Mouse (Mus musculus): ENCODE data around the gene Gm10959.
"Not testable (repeated sequence)": the region's sequence is repeated elsewhere in the genome, so short reads cannot be mapped to it uniquely, and the experiment has no call there.

The Gm10959 gene

GRCm38 (mm10) chr3:122919260-122919659 lies at the start of gene Gm10959:
TSS of gene Gm10959 (minus strand) at chr3:122919360.
- DNase-seq, result no peak

GRCm38 (mm10) chr3:122968391-122968790 lies 49.2 kb upstream of the Gm10959 start:
- no peak for DNase-seq

DNA sequence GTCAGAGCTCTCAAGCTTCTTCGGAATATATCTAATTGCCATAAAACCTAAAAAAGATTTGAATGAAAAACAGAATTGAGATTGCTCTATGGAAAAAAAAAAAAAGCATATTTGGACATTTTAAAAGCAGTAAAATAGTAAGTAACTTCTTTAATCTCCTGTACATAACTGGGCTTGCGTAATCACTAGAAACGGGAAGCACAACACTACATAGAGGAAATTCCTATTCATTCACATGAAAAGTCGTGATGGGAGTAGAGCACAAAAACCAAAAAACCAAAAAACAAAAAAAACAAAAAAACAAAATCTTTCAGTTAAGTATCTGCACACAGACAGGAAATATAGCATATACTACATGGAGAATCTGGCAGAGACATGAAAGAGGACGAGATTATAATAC lies 45.1 kb upstream of the Gm10959 start:
- no peak for DNase-seq

DNA sequence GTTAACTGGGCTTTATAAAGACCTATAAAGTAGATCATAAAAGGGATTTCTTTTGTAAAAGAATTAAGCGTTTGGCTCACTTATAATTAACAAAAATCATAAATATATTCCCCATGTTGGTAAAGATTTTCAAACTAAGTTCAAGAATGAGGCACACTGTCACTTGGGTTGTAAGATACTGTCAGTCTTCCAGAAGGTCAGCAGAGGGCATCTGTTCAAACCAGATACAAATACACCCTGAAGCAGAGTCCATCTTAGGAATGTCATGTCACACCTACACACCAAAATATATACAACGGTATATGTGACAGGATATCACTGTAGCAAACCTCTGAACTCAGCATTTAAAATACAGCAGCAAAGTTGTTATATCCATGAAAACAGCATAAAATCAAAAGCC lies 31.0 kb upstream of the Gm10959 start:
- no peak for DNase-seq

GRCm38 (mm10) chr3:122943387-122943890 lies 24.3 kb upstream of the Gm10959 start:
- no peak for DNase-seq

GRCm38 (mm10) chr3:122939215-122939614 lies 20.1 kb upstream of the Gm10959 start:
- no peak for DNase-seq

- DNase-seq, result not testable (repeated sequence)
Observed at GRCm38 (mm10) chr3:122937176-122937575, 18.0 kb upstream of the Gm10959 start.

- no peak for DNase-seq
Observed at GRCm38 (mm10) chr3:122932466-122932865, 13.3 kb upstream of the Gm10959 start.

- DNase-seq, result no peak
Observed at GRCm38 (mm10) chr3:122929723-122930122, 10.6 kb upstream of the Gm10959 start.

DNA sequence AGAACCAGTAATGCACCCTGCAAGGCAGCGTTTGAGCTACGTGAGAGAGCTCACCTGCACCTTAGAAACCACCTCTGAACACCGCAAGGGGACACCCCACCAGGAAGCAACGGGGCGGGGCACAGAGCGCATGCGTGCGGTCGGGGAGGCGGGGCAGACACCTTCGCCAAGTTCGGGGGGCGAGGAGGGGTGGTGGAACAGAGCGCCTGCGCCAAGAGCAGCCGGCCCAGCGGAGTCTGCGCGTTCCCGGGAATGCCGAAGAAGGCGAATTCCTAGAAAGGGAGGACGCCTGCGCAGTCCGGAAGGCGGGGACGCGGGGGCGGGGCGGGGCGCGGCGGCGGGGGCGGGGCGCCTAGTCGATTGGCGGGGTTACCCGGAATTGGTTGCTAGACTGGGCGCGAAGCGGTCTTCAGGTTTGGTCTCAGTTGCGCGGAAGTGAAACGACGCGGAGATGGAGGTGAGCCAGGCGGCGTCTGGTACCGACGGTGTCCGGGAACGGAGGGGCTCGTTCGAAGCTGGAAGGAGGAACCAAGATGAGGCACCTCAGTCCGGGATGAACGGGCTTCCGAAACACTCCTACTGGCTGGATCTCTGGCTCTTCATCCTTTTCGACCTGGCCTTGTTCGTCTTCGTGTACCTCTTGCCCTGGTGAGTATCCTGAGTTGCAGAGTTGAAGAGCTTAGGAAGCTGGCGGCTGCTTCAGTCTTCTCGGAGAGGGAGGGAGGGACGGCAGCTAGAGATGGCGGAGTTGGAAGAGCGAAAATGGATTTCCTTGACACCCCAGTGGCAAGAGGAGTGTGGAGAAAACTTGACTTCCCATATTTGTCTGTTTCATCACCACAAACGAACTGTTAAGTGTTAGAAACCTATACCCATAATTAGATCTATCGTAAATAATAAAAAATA lies 5.1 kb upstream of the Gm10959 start, which contains the start of gene 1810037I17Rik:
Gene 1810037I17Rik (plus strand): TSS at position 195 of the 906 bp plus-strand sequence.
- DNase-seq, result peak; percentile 96

DNA sequence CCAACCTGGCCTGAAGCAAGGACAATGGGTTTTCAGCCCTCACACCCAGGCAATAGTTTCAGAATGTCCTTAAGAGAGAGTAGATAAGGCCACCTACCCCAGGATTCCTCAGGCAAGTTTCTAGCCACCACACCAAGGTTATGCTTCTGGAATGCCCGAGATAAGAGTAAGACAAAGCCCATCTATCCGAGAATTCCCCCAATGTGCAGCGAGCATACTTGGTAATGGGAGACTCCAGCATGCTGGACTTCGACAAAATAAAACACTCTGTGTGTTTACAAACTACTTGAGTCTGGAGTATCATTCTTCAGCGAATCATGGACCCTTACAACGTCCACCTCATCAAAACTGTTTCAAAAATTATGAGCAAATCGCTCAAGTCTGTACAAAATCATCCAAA lies 4.0 kb upstream of the Gm10959 start:
- DNase-seq, result no peak

GRCm38 (mm10) chr3:122921676-122922527 lies 2.7 kb upstream of the Gm10959 start:
- no peak for DNase-seq

GRCm38 (mm10) chr3:122920572-122921435 lies 1.6 kb upstream of the Gm10959 start:
- no peak for DNase-seq

DNA sequence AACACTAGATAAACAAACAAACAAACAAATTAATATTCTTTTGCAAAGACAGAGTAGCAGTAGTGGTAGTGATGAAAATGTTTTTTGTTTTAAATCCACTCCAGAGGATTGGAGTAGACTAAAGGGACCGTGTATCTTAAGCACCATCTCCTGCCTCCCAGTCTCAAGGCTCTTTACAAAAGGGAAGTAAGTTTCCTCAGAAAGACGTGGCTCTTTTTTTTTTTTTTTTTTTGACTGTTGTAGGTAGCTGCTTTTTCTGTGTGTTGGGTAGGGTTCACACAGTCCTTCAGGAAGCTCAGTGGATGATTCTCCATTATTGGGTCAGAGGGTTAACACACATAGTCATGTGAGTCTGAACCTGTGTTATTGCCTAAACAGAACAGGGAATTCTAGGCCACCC lies 488 bp downstream of the Gm10959 start:
- no peak for DNase-seq

DNA sequence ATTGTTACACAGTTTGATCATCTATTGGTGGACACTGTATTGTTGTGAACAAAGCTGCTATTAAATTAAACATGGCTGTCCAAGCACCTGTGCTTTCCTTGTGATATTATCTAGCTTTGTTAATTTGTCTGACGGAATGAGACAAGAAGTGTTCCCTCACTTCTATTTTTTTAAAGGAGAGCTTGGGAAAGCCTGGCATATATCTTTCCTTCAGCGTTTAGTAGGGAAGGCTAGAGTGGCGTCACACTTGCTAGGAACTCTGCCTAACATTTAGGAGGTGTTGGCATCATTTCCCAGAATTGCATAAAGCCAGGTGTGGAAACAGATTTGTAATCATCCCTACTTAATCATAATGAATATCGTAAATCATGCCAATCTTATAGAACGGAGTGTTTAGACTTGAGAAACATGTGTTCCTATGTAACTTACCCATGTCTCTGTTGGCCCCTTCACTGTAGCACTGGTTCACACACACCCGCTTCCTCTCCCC lies 2.9 kb downstream of the Gm10959 start:
- no peak for DNase-seq

GRCm38 (mm10) chr3:122915493-122915892 lies 3.7 kb downstream of the Gm10959 start:
- DNase-seq, result no peak

- DNase-seq, result no peak
Observed at GRCm38 (mm10) chr3:122907841-122908240, 11.3 kb downstream of the Gm10959 start.

GRCm38 (mm10) chr3:122903746-122904433 lies 15.3 kb downstream of the Gm10959 start:
- no peak for DNase-seq

DNA sequence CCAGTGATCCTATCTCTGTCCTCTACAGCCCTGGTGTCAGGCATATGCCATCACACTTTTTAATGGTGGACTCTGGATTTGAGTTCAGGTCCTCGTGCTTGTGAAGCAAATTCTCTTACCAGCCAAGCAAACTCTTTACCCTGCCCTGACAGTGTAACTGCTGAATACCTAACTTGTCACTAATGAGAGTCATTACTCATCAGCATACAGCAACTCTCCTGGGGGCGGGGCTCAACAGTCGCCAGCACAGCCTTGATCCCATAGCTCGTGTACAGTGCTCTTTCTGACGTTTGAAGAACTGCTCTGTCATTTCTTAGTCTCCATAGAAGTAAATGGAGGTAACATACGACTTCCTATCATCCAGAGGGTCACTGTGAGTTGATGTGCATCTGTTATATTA lies 20.9 kb downstream of the Gm10959 start:
- DNase-seq, result no peak

DNA sequence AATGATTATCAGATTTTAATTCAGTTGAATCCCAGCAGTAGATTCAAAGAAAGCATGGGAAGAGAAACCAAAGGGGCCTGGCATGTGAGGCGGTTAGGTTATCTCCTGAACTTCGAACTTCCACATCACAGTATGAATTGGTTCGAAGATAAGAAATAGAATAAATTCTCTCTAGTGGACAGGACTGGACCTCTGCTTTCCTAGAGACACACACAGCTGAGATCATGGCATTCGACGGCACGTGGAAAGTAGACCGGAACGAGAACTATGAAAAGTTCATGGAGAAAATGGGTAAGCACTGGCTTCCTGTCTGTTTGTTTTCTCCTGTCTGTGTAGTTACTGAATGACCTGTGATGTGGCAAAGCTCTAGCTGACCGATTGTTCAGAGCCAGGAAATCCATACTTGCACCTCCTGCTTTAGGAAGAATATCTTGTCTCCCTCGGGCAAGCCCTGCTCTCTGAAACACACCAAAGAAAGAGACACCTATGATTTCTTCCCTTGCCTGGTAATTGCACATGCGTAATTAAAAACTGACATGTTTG lies 23.9 kb downstream of the Gm10959 start:
- no peak for DNase-seq

DNA sequence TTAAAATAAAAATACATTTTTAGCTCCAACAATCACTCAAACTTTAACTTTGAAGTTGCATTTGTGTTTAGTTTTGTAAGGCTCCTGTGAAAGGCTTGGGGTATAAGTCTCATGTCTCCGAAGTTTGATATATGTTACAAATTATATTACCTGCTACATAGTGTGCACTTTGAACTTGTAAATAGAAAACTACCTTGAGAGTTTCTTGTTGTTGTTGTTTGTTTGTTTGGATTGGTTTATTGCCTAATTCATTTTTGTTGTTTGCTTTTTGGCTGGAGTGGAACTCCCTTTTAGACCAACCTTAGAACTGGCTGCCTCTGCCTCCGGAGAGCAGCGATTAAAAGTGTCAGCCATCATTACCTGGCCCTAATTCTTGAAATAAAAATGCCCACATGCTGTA lies 24.4 kb downstream of the Gm10959 start, which contains the start of gene Fabp2:
Gene Fabp2 (plus strand): TSS at position 301 of the 400 bp plus-strand sequence.
- no peak for DNase-seq
